ENCODE assay signal across 8 mouse cellular contexts in the genomic region with DNA sequence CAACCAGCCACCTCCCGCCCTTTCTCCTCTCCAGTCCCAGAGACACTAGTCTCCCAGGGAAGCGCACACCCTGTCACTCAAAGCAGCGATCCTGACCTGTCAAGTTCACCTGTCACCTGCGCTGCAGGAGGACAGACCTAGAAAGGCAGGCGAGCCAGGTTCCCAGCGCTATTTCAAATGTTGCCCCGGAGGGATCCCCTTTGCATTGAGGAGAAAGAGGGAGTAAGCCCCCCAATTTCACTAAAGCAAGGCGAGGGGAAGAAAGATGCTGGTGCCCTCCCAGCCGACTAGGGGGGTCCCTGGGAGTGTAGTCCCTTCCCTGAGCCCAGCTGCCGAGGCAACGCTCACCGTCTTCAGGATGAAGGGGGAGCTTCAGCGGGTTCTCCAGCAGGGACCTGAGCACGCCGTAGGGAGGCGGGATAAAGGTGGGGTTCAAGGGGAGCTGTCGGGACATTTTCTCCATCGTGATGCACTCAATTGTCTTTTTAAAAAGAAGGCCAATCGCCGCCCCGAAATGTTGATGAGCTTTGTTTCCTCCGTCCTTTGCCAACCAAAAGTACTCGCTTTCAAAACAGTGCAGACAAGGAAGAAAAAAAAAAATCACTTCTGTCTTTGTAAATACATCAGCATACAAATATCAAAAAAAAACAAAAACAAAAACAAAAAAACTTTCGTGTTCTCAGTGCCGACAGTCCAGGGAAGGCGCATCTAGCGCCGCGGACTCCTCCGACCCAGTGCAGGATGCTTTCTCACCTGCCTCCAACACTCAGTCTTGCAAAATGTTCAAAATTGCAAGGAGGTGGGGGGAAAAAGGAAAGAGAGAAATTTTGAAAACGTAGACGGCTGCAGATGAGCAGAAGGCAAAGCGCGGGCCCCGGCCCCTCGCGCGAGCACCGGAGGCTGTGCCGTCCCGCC. TPM values are rescaled to one million over a fixed set of nuclear protein-coding genes. Genes with fewer than 3 reads are reported as not detected.
A peak's percentile ranks its signal among the peaks of the same experiment; 100 is the strongest.
DNase-seq lines count a peak whose midpoint lies in the region; ATAC-seq and TF ChIP-seq lines count a peak whose summit lies in the region.

No protein-coding gene starts in this region.

- H3K9ac ChIP-seq in CH12.LX (ENCODE audit: insufficient read depth, low read depth): no peak overlapping the region
- H3K9ac ChIP-seq in forebrain, embryonic 11.5 days (ENCODE audit: low read length): peak overlapping the region; percentile 33
- H3K9ac ChIP-seq in midbrain, embryonic 15.5 days: peak overlapping the region; percentile 51

- in situ Hi-C loops in CH12.LX (cut with MboI; ENCODE audit: low pct_ligation_motif_present, low pct_unique_long_range_greater_than_20kb, low sequenced_read_pairs): no loop called here

- H3K4me2 ChIP-seq in CH12.LX (ENCODE audit: insufficient read depth, low read depth, poor library complexity, severe bottlenecking): peak overlapping the region; percentile 85
- peak overlapping the region; percentile 90 for H3K4me2 ChIP-seq in forebrain, embryonic 11.5 days (ENCODE audit: low read depth, low read length, severe bottlenecking)
- H3K4me2 ChIP-seq in midbrain, embryonic 15.5 days: peak overlapping the region; percentile 97

- H3K27ac ChIP-seq in CH12.LX (ENCODE audit: insufficient read depth, low read depth): no peak overlapping the region
- no peak overlapping the region for H3K27ac ChIP-seq in forebrain, embryonic 11.5 days (ENCODE audit: low read depth, low read length)
- peak overlapping the region; percentile 44; the same call in 1 of the 2 replicates for H3K27ac ChIP-seq in kidney, adult 2 months (ENCODE audit: insufficient read depth, low read depth, low read length)
- peak overlapping the region; percentile 56 for H3K27ac ChIP-seq in midbrain, embryonic 15.5 days

- no peak for DNase-seq in CH12.LX (ENCODE audit: extremely low read depth)
- DNase-seq in forebrain, embryonic 11.5 days (ENCODE audit: low spot score): peak; percentile 72
- DNase-seq in kidney, adult 2 months: peak; percentile 48
- DNase-seq in adrenal gland, adult 18-20 months (ENCODE audit: low spot score in 2 of 2): no peak
- no peak for DNase-seq in layer of hippocampus, postnatal 14 days (ENCODE audit: low spot score in 2 of 2)

- dilution Hi-C loops in CH12.LX (cut with MboI; ENCODE audit: extremely low pct_ligation_motif_present, extremely low pct_unique_long_range_greater_than_20kb, low sequenced_read_pairs): no loop called here

- peaks cover 64% of the 10 kb centered on the region for H3K27me3 ChIP-seq in erythroblast, embryonic 14.5 days (ENCODE audit: control insufficient read depth)
- H3K27me3 ChIP-seq in CH12.LX (replicated peaks): no peaks in the 10 kb centered on the region
- H3K27me3 ChIP-seq in forebrain, embryonic 11.5 days (ENCODE audit: control insufficient read depth, insufficient read depth, low read length): peaks cover 35% of the 10 kb centered on the region
- H3K27me3 ChIP-seq in kidney, adult 2 months (replicated peaks; ENCODE audit: control insufficient read depth, insufficient read depth, low read length): no peaks in the 10 kb centered on the region
- H3K27me3 ChIP-seq in midbrain, embryonic 15.5 days (replicated peaks): peaks cover 27% of the 10 kb centered on the region; the same call in 1 of the 2 replicates

- no peaks in the 10 kb centered on the region for H3K79me2 ChIP-seq in CH12.LX (replicated peaks; ENCODE audit: control insufficient read depth, extremely low read depth, insufficient read depth, poor library complexity, severe bottlenecking)

- TF ChIP-seq POLR2A in CH12.LX (IDR thresholded peaks at IDR 0.05; ENCODE audit: low read depth, low read length): no peak
- TF ChIP-seq POLR2A in kidney, adult 2 months (IDR thresholded peaks at IDR 0.05; ENCODE audit: low read depth, low read length): no peak

- ATAC-seq in erythroblast, adult 5-6 weeks (replicated peaks; ENCODE audit: low FRiP score, poor library complexity, severe bottlenecking): no peak
- peak; percentile 76 for ATAC-seq in forebrain, embryonic 11.5 days (replicated peaks; ENCODE audit: low FRiP score)
- ATAC-seq in midbrain, embryonic 15.5 days (replicated peaks): peak; percentile 71

- WGBS in forebrain, embryonic 11.5 days: under 1% methylated on average over 41 of the region's 41 CpGs
- WGBS in kidney, adult 2 months: under 1% methylated on average over 41 of the region's 41 CpGs
- 1% methylated on average over 40 of the region's 41 CpGs for WGBS in midbrain, embryonic 15.5 days

- no peak for TF ChIP-seq RAD21 in CH12.LX (IDR thresholded peaks at IDR 0.05; ENCODE audit: low read depth, low read length)

- H3K36me3 ChIP-seq in erythroblast, embryonic 14.5 days (ENCODE audit: control insufficient read depth): no peaks in the 10 kb centered on the region
- no peaks in the 10 kb centered on the region for H3K36me3 ChIP-seq in CH12.LX (replicated peaks in 1 of 2; ENCODE audit: control insufficient read depth in 1 of 2, insufficient read depth in 1 of 2, low read length in 1 of 2)
- no peaks in the 10 kb centered on the region for H3K36me3 ChIP-seq in forebrain, embryonic 11.5 days (ENCODE audit: control insufficient read depth, insufficient read depth, low read length)
- peaks cover 2% of the 10 kb centered on the region; the same call in 1 of the 2 replicates for H3K36me3 ChIP-seq in kidney, adult 2 months (ENCODE audit: control insufficient read depth, insufficient read depth, low read length)
- no peaks in the 10 kb centered on the region for H3K36me3 ChIP-seq in midbrain, embryonic 15.5 days (replicated peaks)

- H3K9me3 ChIP-seq in erythroblast, embryonic 14.5 days (ENCODE audit: control insufficient read depth, low read length): peaks cover 3% of the 10 kb centered on the region; the same call in 1 of the 2 replicates
- H3K9me3 ChIP-seq in CH12.LX (replicated peaks; ENCODE audit: low read length): no peaks in the 10 kb centered on the region
- H3K9me3 ChIP-seq in forebrain, embryonic 11.5 days (ENCODE audit: control insufficient read depth, low read length): no peaks in the 10 kb centered on the region
- H3K9me3 ChIP-seq in midbrain, embryonic 15.5 days: no peaks in the 10 kb centered on the region

- no peak for TF ChIP-seq EP300 in CH12.LX (IDR thresholded peaks at IDR 0.05; ENCODE audit: low read length)

- H3K4me1 ChIP-seq in erythroblast, embryonic 14.5 days (ENCODE audit: control insufficient read depth): peaks cover 12% of the 10 kb centered on the region
- H3K4me1 ChIP-seq in CH12.LX (ENCODE audit: control insufficient read depth in 1 of 2, insufficient read depth in 2 of 2): no peaks in the 10 kb centered on the region
- peaks cover 15% of the 10 kb centered on the region for H3K4me1 ChIP-seq in forebrain, embryonic 11.5 days (replicated peaks; ENCODE audit: control insufficient read depth, insufficient read depth, low read length)
- no peaks in the 10 kb centered on the region; the same call in 1 of the 2 replicates for H3K4me1 ChIP-seq in kidney, adult 2 months (ENCODE audit: control insufficient read depth, insufficient read depth, low read length)
- peaks cover 27% of the 10 kb centered on the region for H3K4me1 ChIP-seq in midbrain, embryonic 15.5 days

- TF ChIP-seq CTCF in CH12.LX (conservative IDR thresholded peaks at IDR 0.05 in 1 of 2, IDR thresholded peaks at IDR 0.05 in 1 of 2; ENCODE audit: low read depth in 2 of 2, low read length in 2 of 2): no peak
- TF ChIP-seq CTCF in kidney, adult 2 months (conservative IDR thresholded peaks at IDR 0.05; ENCODE audit: insufficient read depth, insufficient read length, low read depth, low read length): no peak

- H3K4me3 ChIP-seq in erythroblast, embryonic 14.5 days (replicated peaks): peak overlapping the region; percentile 43
- H3K4me3 ChIP-seq in CH12.LX (replicated peaks in 1 of 3; ENCODE audit: low read depth in 2 of 3, low read length in 2 of 3, poor library complexity in 1 of 3): peak overlapping the region in 1 of 3 experiments; percentile 11
- H3K4me3 ChIP-seq in forebrain, embryonic 11.5 days (ENCODE audit: low read depth, low read length): peak overlapping the region; percentile 39
- peak overlapping the region; percentile 88 for H3K4me3 ChIP-seq in kidney, adult 2 months (ENCODE audit: insufficient read depth, low read depth, low read length)
- peak overlapping the region; percentile 62 for H3K4me3 ChIP-seq in midbrain, embryonic 15.5 days

TF ChIP-seq in CH12.LX, 34 proteins besides CTCF, POLR2A, EP300 and RAD21 (continues in another document):
- TF ChIP-seq MXI1 (IDR thresholded peaks at IDR 0.05; ENCODE audit: low read depth, low read length) (no peak), MYC (IDR thresholded peaks at IDR 0.05; ENCODE audit: low read depth, low read length) (no peak), CHD1 (IDR thresholded peaks at IDR 0.05; ENCODE audit: low read depth, low read length) (no peak), RCOR1 (conservative IDR thresholded peaks at IDR 0.05; ENCODE audit: low read depth, low read length) (no peak), POLR2AphosphoS2 (IDR thresholded peaks at IDR 0.05; ENCODE audit: low read depth, low read length) (no peak), GABPA (IDR thresholded peaks at IDR 0.05; ENCODE audit: insufficient replicate concordance, low read depth, low read length) (no peak), HCFC1 (IDR thresholded peaks at IDR 0.05; ENCODE audit: low read depth, low read length) (no peak), NELFE (IDR thresholded peaks at IDR 0.05; ENCODE audit: low read depth, low read length) (no peak), NRF1 (IDR thresholded peaks at IDR 0.05; ENCODE audit: low read depth, low read length) (no peak), SIN3A (IDR thresholded peaks at IDR 0.05; ENCODE audit: low read length) (no peak), TCF12 (IDR thresholded peaks at IDR 0.05; ENCODE audit: low read depth, low read length) (no peak), ETS1 (conservative IDR thresholded peaks at IDR 0.05; ENCODE audit: low read depth, low read length) (no peak), ELF1 (IDR thresholded peaks at IDR 0.05; ENCODE audit: low read depth, low read length) (no peak), BHLHE40 (IDR thresholded peaks at IDR 0.05; ENCODE audit: low read depth, low read length) (no peak), ZMIZ1 (IDR thresholded peaks at IDR 0.05; ENCODE audit: low read depth, low read length) (no peak)

RNA-seq across cellular contexts. Expression of a gene that starts 0.5 kb away (rescaled TPM):
- 0.01 and 0.20 TPM in 2 replicates for polyA plus RNA-seq in erythroblast, embryonic 14.5 days (2012)
- total RNA-seq in erythroblast, adult 5-6 weeks (2015; ENCODE audit: low replicate concordance): 6.5 and 7.3 TPM in 2 replicates
- 2.4 and 2.9 TPM in 2 replicates for total RNA-seq in erythroblast, adult 5-6 weeks (2017; ENCODE audit: low replicate concordance)
- total RNA-seq in CH12.LX (2012; rRNA removed): 0.04 TPM in 1 of 2 replicates, not detected in the other
- total RNA-seq in CH12.LX (2014; rRNA removed): 0.05 and 0.08 TPM in 2 replicates
- 0.22 and 0.36 TPM in 2 replicates for polyA plus RNA-seq in CH12.LX (2012; ENCODE audit: insufficient read length, low read depth)
- polyA plus RNA-seq in forebrain, embryonic 11.5 days (2014; fragmentation: Nextera tagmentation; extraction: Ambion mirVana): 1.2 and 2.2 TPM in 2 replicates
- polyA plus RNA-seq in kidney, adult 2 months (2012; rRNA removed): 36.5 and 39.7 TPM in 2 replicates
- polyA plus RNA-seq in midbrain, embryonic 15.5 days (2015; fragmentation: Nextera tagmentation; extraction: Ambion mirVana): 7.2 and 7.6 TPM in 2 replicates
- 10 to 100 TPM in 1 of 2 experiments, 1 to 10 TPM in 1; 8.9 to 14.8 TPM for total RNA-seq in adrenal gland, adult 18-20 months (2021)
- total RNA-seq in layer of hippocampus, postnatal 14 days (2021): 10 to 100 TPM; 31.8 to 40.4 TPM

Comparison
In these comparisons a context has a peak if more than half of its experiments do, and no peak if none do; other contexts are left out.
1. DNase-seq: peak in forebrain, embryonic 11.5 days (single experiment) and kidney, adult 2 months (single experiment); none in CH12.LX (single experiment), adrenal gland, adult 18-20 months (0 of 2) and layer of hippocampus, postnatal 14 days (0 of 2).
2. H3K27ac ChIP-seq: peak in kidney, adult 2 months (single experiment) and midbrain, embryonic 15.5 days (single experiment); none in CH12.LX (single experiment) and forebrain, embryonic 11.5 days (single experiment).
3. Peak in every context shown above with its lines, with median percentiles within 50 percentile points of each other: H3K4me2 ChIP-seq.